Mouse (Mus musculus) myocyte (in vitro differentiated cells): ENCODE measurements around the gene Fgf14.

Experiments used
- E2F4 ChIP-seq: IDR thresholded peaks from one replicate; pipeline ENCODE4 v1.6.1; 2011; ENCODE audit warnings: mild to moderate bottlenecking, control low read depth, moderate library complexity; ENCODE audit not compliant: insufficient read depth
- MAX ChIP-seq: IDR thresholded peaks from one replicate; pipeline ENCODE4 v1.6.1; 2011; ENCODE audit warnings: low read depth, mild to moderate bottlenecking, control low read depth
- POLR2A ChIP-seq: IDR thresholded peaks from one replicate; pipeline ENCODE4 v1.6.1; 2011; ENCODE audit warnings: low read depth, mild to moderate bottlenecking, control low read depth, moderate library complexity; ENCODE audit not compliant: insufficient read length
- POLR2AphosphoS2 ChIP-seq: IDR thresholded peaks from one replicate; pipeline ENCODE4 v1.6.1; 2011; ENCODE audit warnings: low read depth, control low read depth; ENCODE audit not compliant: insufficient read length
- REST ChIP-seq: IDR thresholded peaks from one replicate; pipeline ENCODE4 v1.6.1; 2011; ENCODE audit warnings: mild to moderate bottlenecking, control low read depth, moderate library complexity; ENCODE audit not compliant: insufficient read depth, insufficient read length
- TCF12 ChIP-seq: IDR thresholded peaks from one replicate; pipeline ENCODE4 v1.6.1; 2011; ENCODE audit warnings: mild to moderate bottlenecking, control low read depth; ENCODE audit not compliant: poor library complexity, insufficient read depth, severe bottlenecking
- TCF3 ChIP-seq: IDR thresholded peaks from one replicate; pipeline ENCODE4 v1.6.1; 2011; ENCODE audit warnings: low read depth, control low read depth; ENCODE audit not compliant: insufficient read length
- USF1 ChIP-seq: IDR thresholded peaks from one replicate; pipeline ENCODE4 v1.6.1; 2011; ENCODE audit warnings: low read depth, mild to moderate bottlenecking, control low read depth, moderate library complexity

DNA sequence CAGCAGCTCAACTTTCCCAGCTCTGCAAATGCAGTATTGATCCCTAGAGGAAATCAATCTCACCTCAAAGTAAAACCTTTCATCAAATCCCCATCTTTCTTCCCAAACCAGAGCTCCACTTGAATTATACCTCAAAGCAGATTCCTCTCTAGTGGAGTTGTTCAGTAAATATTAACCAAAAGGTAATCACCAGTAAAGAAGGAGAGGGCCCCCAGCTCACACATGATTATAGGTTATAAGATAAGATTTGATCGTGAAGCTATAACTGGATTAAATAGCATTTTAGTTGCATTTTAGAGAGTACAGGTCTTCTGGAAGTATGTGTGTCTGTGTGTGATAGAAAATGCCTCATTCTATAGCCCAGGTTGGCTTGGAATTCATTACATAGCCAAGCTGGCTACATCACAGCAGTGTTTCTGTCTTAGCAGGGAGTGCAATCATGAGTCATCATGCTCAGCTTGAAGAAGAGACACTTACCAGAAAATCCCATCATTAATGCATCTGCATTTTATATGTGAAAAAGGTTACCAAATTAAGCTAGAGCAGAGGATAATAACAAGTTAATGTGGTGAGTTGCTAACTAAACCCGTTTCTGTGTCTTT lies 202.8 kb downstream of the Fgf14 start:
- TF ChIP-seq MAX, result no peak
- no peak for TF ChIP-seq USF1
- TF ChIP-seq POLR2AphosphoS2, result no peak
- no peak for TF ChIP-seq POLR2A
- TF ChIP-seq E2F4, result no peak
- TF ChIP-seq REST, result no peak
- TF ChIP-seq TCF3, result no peak
- TF ChIP-seq TCF12, result no peak
